In the genomic region with DNA sequence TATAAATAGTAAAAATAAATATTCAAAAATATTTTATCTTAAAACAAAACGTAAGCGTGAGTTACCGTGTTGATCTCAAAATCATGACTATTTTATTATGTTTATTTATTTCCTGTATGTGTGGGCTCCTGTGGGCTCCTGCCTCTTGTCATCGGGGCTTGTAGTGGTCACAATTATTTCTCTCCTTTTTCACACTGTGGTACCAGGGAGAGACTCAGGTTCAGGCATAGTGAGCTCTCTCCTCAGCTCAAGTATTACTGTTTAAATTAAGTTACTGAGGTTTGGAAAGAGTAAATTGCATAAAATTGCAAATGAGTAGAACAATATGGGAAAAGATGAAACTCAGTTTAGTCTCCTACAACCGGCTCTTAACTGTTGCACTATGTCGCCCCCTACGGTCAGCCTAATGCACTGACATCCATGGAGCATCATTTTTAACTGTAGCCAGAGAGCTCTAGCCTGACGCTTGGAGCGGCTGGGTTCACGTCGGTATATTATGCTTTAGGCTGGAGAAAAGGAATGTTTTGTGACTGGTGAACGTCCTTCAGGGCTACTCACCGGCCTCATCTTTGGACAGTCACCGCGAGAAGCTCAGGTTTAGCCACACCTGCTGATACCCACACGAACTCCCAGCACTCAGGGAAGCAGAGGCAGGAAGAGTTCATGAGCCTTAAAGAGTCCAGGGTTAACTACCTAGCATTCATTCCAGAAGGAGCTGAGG, we compare ENCODE assay signal across 9 mouse cellular contexts. TPM values are rescaled to one million over a fixed set of nuclear protein-coding genes. Genes with fewer than 3 reads are reported as not detected.
DNase-seq lines count a peak whose midpoint lies in the region; ATAC-seq and TF ChIP-seq lines count a peak whose summit lies in the region.
"Had no signal": no experiment of that assay in that cellular context is flagged by ENCODE, and none has a peak within 500 bp of the region (broad histone marks: within the 10 kb centered on the region; RNA-seq: fewer than 3 reads in every experiment).

No protein-coding gene starts in this region.

- TF ChIP-seq RAD21 in MEL (IDR thresholded peaks at IDR 0.05; ENCODE audit: low read depth, low read length): peak; percentile 88

- TF ChIP-seq POLR2A in MEL (IDR thresholded peaks at IDR 0.05; ENCODE audit: control insufficient read depth in 1 of 2, insufficient read depth in 1 of 2, low read depth in 1 of 2, low read length in 2 of 2, poor library complexity in 1 of 2): no peak

- 15% methylated on average over 16 of the region's 16 CpGs for WGBS in forebrain, embryonic 16.5 days
- 16% methylated on average over 16 of the region's 16 CpGs for WGBS in hindbrain, embryonic 10.5 days
- WGBS in lung, embryonic 15.5 days: 14% methylated on average over 16 of the region's 16 CpGs

- peak; percentile 94 for DNase-seq in MEL (ENCODE audit: low read depth, low spot score)
- DNase-seq in cerebellum, adult 11-12 months: peak; percentile 51
- peak; percentile 69 for DNase-seq in hindbrain, embryonic 10.5 days (ENCODE audit: low spot score)
- DNase-seq in layer of hippocampus, adult 8-10 months (ENCODE audit: low spot score in 2 of 2): peak; percentile 59 to 76
- DNase-seq in ovary, postnatal 10 days (ENCODE audit: low spot score): peak; percentile 31
- peak; percentile 85 for DNase-seq in thymus, postnatal 0 days (ENCODE audit: low spot score)

- peaks cover 5 to 16% of the 10 kb centered on the region in 2 experiments; a peak in 3 of 4 replicates for H3K4me1 ChIP-seq in MEL (ENCODE audit: control insufficient read depth in 1 of 2, insufficient read depth in 2 of 2, low read length in 2 of 2)
- no peaks in the 10 kb centered on the region; the same call in 1 of the 2 replicates for H3K4me1 ChIP-seq in forebrain, embryonic 16.5 days (replicated peaks; ENCODE audit: control insufficient read depth, insufficient read depth, low read length)
- peaks cover 3% of the 10 kb centered on the region; the same call in 1 of the 2 replicates for H3K4me1 ChIP-seq in hindbrain, embryonic 10.5 days (replicated peaks)
- H3K4me1 ChIP-seq in lung, embryonic 15.5 days: no peaks in the 10 kb centered on the region; the same call in 1 of the 2 replicates

- peak overlapping the region; percentile 51 to 56 for H3K4me3 ChIP-seq in MEL (ENCODE audit: control insufficient read depth in 1 of 2, insufficient read depth in 1 of 2, low read depth in 2 of 2, low read length in 2 of 2)
- H3K4me3 ChIP-seq in forebrain, embryonic 16.5 days (replicated peaks; ENCODE audit: low read length): no peak overlapping the region
- peak overlapping the region; percentile 14; the same call in 1 of the 2 replicates for H3K4me3 ChIP-seq in hindbrain, embryonic 10.5 days
- no peak overlapping the region for H3K4me3 ChIP-seq in lung, embryonic 15.5 days

- H3K27ac ChIP-seq in MEL (ENCODE audit: control insufficient read depth, low read depth, low read length): no peak overlapping the region
- H3K27ac ChIP-seq in forebrain, embryonic 16.5 days (ENCODE audit: low read length): no peak overlapping the region
- no peak overlapping the region for H3K27ac ChIP-seq in hindbrain, embryonic 10.5 days
- H3K27ac ChIP-seq in lung, embryonic 15.5 days: no peak overlapping the region
- H3K27ac ChIP-seq: macrophage had no signal

- ATAC-seq in forebrain, embryonic 16.5 days: peak; percentile 78
- ATAC-seq in lung, embryonic 15.5 days (ENCODE audit: borderline replicate concordance, extremely low read depth, low FRiP score, low TSS enrichment): peak; percentile 70

- H3K9ac ChIP-seq in MEL (ENCODE audit: control insufficient read depth, low read depth, low read length, poor library complexity, severe bottlenecking): peak overlapping the region; percentile 49
- H3K9ac ChIP-seq in forebrain, embryonic 16.5 days (replicated peaks; ENCODE audit: low read depth, low read length): 0 out of 2 replicates have a peak overlapping the region, but pooled peaks have one; percentile 29
- no peak overlapping the region for H3K9ac ChIP-seq in lung, embryonic 15.5 days

- H3K36me3 ChIP-seq in MEL (ENCODE audit: control insufficient read depth in 1 of 2, insufficient read depth in 2 of 2, low read length in 2 of 2): peaks cover 0 to 14% of the 10 kb centered on the region in 2 experiments; a peak in 2 of 4 replicates
- no peaks in the 10 kb centered on the region for H3K36me3 ChIP-seq in forebrain, embryonic 16.5 days (ENCODE audit: control insufficient read depth, insufficient read depth)
- no peaks in the 10 kb centered on the region for H3K36me3 ChIP-seq in hindbrain, embryonic 10.5 days
- H3K36me3 ChIP-seq in lung, embryonic 15.5 days: no peaks in the 10 kb centered on the region

- no peak overlapping the region for H3K4me2 ChIP-seq in forebrain, embryonic 16.5 days (ENCODE audit: low read length)
- no peak overlapping the region for H3K4me2 ChIP-seq in lung, embryonic 15.5 days

- no peaks in the 10 kb centered on the region for H3K79me2 ChIP-seq in MEL (ENCODE audit: control insufficient read depth, insufficient read depth, low read length, poor library complexity)

- TF ChIP-seq EP300 in MEL (IDR thresholded peaks at IDR 0.05; ENCODE audit: low read depth in 1 of 2, low read length in 2 of 2): no peak

- TF ChIP-seq CTCF in MEL (IDR thresholded peaks at IDR 0.05 in 2 of 3, conservative IDR thresholded peaks at IDR 0.05 in 1 of 3; ENCODE audit: control insufficient read depth in 1 of 3, insufficient read depth in 1 of 3, low read depth in 2 of 3, low read length in 3 of 3, poor library complexity in 1 of 3, severe bottlenecking in 1 of 3): peak; percentile 81 to 96 (median 93)

- no peaks in the 10 kb centered on the region for H3K9me3 ChIP-seq in MEL (replicated peaks; ENCODE audit: insufficient read depth, low read length)
- no peaks in the 10 kb centered on the region for H3K9me3 ChIP-seq in forebrain, embryonic 16.5 days (ENCODE audit: control insufficient read depth, low read length)
- H3K9me3 ChIP-seq in hindbrain, embryonic 10.5 days: no peaks in the 10 kb centered on the region
- H3K9me3 ChIP-seq in lung, embryonic 15.5 days: no peaks in the 10 kb centered on the region

- H3K27me3 ChIP-seq in MEL (ENCODE audit: control insufficient read depth in 1 of 2, insufficient read depth in 2 of 2, low read length in 2 of 2): no peaks in the 10 kb centered on the region
- H3K27me3 ChIP-seq in forebrain, embryonic 16.5 days (replicated peaks; ENCODE audit: control insufficient read depth, insufficient read depth, low read length): no peaks in the 10 kb centered on the region
- peaks cover 4% of the 10 kb centered on the region; the same call in 1 of the 2 replicates for H3K27me3 ChIP-seq in hindbrain, embryonic 10.5 days (ENCODE audit: insufficient read depth, poor library complexity, severe bottlenecking)
- no peaks in the 10 kb centered on the region for H3K27me3 ChIP-seq in lung, embryonic 15.5 days

TF ChIP-seq in MEL, 35 proteins besides CTCF, POLR2A, EP300 and RAD21 (continues in another document):
- TF ChIP-seq POLR2AphosphoS5 (IDR thresholded peaks at IDR 0.05; ENCODE audit: borderline replicate concordance, low read depth, low read length) (no peak), ELF1 (IDR thresholded peaks at IDR 0.05; ENCODE audit: low read depth, low read length) (no peak), ETS1 (IDR thresholded peaks at IDR 0.05; ENCODE audit: low read depth, low read length) (no peak)

RNA-seq across cellular contexts. Expression of a gene that starts 14.0 kb away (rescaled TPM):
- total RNA-seq in MEL (2012; rRNA removed): 2,338 and 2,523 TPM in 2 replicates
- polyA plus RNA-seq in MEL (2012; ENCODE audit: insufficient read depth in 1 of 2, insufficient read length in 2 of 2, low read depth in 1 of 2, low replicate concordance in 2 of 2, missing spikeins in 1 of 2): 1,000 to 10,000 TPM in 1 of 2 experiments, not detected in 1; 2,530 TPM
- 358 and 398 TPM in 2 replicates for polyA plus RNA-seq in forebrain, embryonic 16.5 days (2015; fragmentation: Nextera tagmentation; extraction: Ambion mirVana)
- 472 and 519 TPM in 2 replicates for polyA plus RNA-seq in hindbrain, embryonic 10.5 days (2016; fragmentation: Nextera tagmentation; extraction: Ambion mirVana)
- total RNA-seq in layer of hippocampus, adult 8-10 months (2022): 100 to 1,000 TPM; 141 to 325 (median 239) TPM
- 711 and 777 TPM in 2 replicates for polyA plus RNA-seq in lung, embryonic 15.5 days (2015; fragmentation: Nextera tagmentation; extraction: Ambion mirVana)
- 1,143 and 1,215 TPM in 2 replicates for polyA plus RNA-seq in thymus, postnatal 0 days (2015; fragmentation: Nextera tagmentation; extraction: Ambion mirVana)

RNA-seq across cellular contexts. Expression of a gene that starts 23.1 kb away (rescaled TPM):
- 0.39 and 0.42 TPM in 2 replicates for total RNA-seq in MEL (2012; rRNA removed)
- under 1 TPM in 1 of 2 experiments, not detected in 1; 0.29 TPM for polyA plus RNA-seq in MEL (2012; ENCODE audit: insufficient read depth in 1 of 2, insufficient read length in 2 of 2, low read depth in 1 of 2, low replicate concordance in 2 of 2, missing spikeins in 1 of 2)
- polyA plus RNA-seq in forebrain, embryonic 16.5 days (2015; fragmentation: Nextera tagmentation; extraction: Ambion mirVana): 0.46 and 0.62 TPM in 2 replicates
- 5.0 and 13.5 TPM in 2 replicates for polyA plus RNA-seq in hindbrain, embryonic 10.5 days (2016; fragmentation: Nextera tagmentation; extraction: Ambion mirVana)
- total RNA-seq in layer of hippocampus, adult 8-10 months (2022): 1 to 10 TPM; 6.8 to 8.4 (median 8.1) TPM
- 21.3 and 22.9 TPM in 2 replicates for polyA plus RNA-seq in lung, embryonic 15.5 days (2015; fragmentation: Nextera tagmentation; extraction: Ambion mirVana)
- 0.85 and 0.87 TPM in 2 replicates for polyA plus RNA-seq in thymus, postnatal 0 days (2015; fragmentation: Nextera tagmentation; extraction: Ambion mirVana)

RNA-seq across cellular contexts. Expression of a gene that starts 33.2 kb away (rescaled TPM):
- total RNA-seq in MEL (2012; rRNA removed): not detected in 2 replicates
- polyA plus RNA-seq in MEL (2012; ENCODE audit: insufficient read depth in 1 of 2, insufficient read length in 2 of 2, low read depth in 1 of 2, low replicate concordance in 2 of 2, missing spikeins in 1 of 2): under 1 TPM in 1 of 2 experiments, not detected in 1; 0.03 TPM
- 9.0 and 15.6 TPM in 2 replicates for polyA plus RNA-seq in forebrain, embryonic 16.5 days (2015; fragmentation: Nextera tagmentation; extraction: Ambion mirVana)
- 2.6 and 3.5 TPM in 2 replicates for polyA plus RNA-seq in hindbrain, embryonic 10.5 days (2016; fragmentation: Nextera tagmentation; extraction: Ambion mirVana)
- 10 to 100 TPM; 15.5 to 19.8 (median 16.2) TPM for total RNA-seq in layer of hippocampus, adult 8-10 months (2022)
- polyA plus RNA-seq in lung, embryonic 15.5 days (2015; fragmentation: Nextera tagmentation; extraction: Ambion mirVana): 1.6 and 2.2 TPM in 2 replicates
- polyA plus RNA-seq in thymus, postnatal 0 days (2015; fragmentation: Nextera tagmentation; extraction: Ambion mirVana): 0.98 and 1.1 TPM in 2 replicates
- polyA plus RNA-seq: macrophage had no signal

RNA-seq across cellular contexts. Expression of a gene that starts 46.8 kb away (rescaled TPM):
- 232 and 235 TPM in 2 replicates for total RNA-seq in MEL (2012; rRNA removed)
- 100 to 1,000 TPM; 298 to 663 TPM for polyA plus RNA-seq in MEL (2012; ENCODE audit: insufficient read depth in 1 of 2, insufficient read length in 2 of 2, low read depth in 1 of 2, low replicate concordance in 2 of 2, missing spikeins in 1 of 2)
- 149 and 152 TPM in 2 replicates for polyA plus RNA-seq in forebrain, embryonic 16.5 days (2015; fragmentation: Nextera tagmentation; extraction: Ambion mirVana)
- polyA plus RNA-seq in hindbrain, embryonic 10.5 days (2016; fragmentation: Nextera tagmentation; extraction: Ambion mirVana): 205 and 257 TPM in 2 replicates
- total RNA-seq in layer of hippocampus, adult 8-10 months (2022): 10 to 100 TPM; 58.7 to 62.0 (median 59.0) TPM
- 194 and 200 TPM in 2 replicates for polyA plus RNA-seq in lung, embryonic 15.5 days (2015; fragmentation: Nextera tagmentation; extraction: Ambion mirVana)
- polyA plus RNA-seq in thymus, postnatal 0 days (2015; fragmentation: Nextera tagmentation; extraction: Ambion mirVana): 238 and 264 TPM in 2 replicates

Comparison
In these comparisons a context has a peak if more than half of its experiments do, and no peak if none do; other contexts are left out.
1. DNase-seq: peak in every context shown above with its lines; median percentile 94 in MEL; 85 in thymus, postnatal 0 days; 69 in hindbrain, embryonic 10.5 days; 68 in layer of hippocampus, adult 8-10 months; 51 in cerebellum, adult 11-12 months; 31 in ovary, postnatal 10 days.
2. H3K4me3 ChIP-seq: peak in MEL (2 of 2) and hindbrain, embryonic 10.5 days (single experiment); none in forebrain, embryonic 16.5 days (single experiment) and lung, embryonic 15.5 days (single experiment).